Mouse (Mus musculus): ENCODE data around the gene Col6a6. TPM values are rescaled to one million over a fixed set of nuclear protein-coding genes. Genes with fewer than 3 reads are reported as not detected.

Gene Col6a6
- polyA plus RNA-seq, 1 experiment, result 0.38 TPM

- no peak for TF ChIP-seq CTCF (IDR thresholded peaks at IDR 0.05; ENCODE audit: borderline replicate concordance, extremely low read depth, insufficient read depth, insufficient read length)
- no peak for TF ChIP-seq POLR2A (IDR thresholded peaks at IDR 0.05; ENCODE audit: borderline replicate concordance, extremely low read depth, insufficient read depth, insufficient read length, poor library complexity, severe bottlenecking)
- peak; percentile 81 for DNase-seq (ENCODE audit: low read depth)
Observed at GRCm38 (mm10) chr9:105796137-105796536, 31.8 kb downstream of the Col6a6 start.

GRCm38 (mm10) chr9:105794965-105795364 is 33.0 kb downstream of the Col6a6 start:
- no peak for TF ChIP-seq CTCF (IDR thresholded peaks at IDR 0.05; ENCODE audit: borderline replicate concordance, extremely low read depth, insufficient read depth, insufficient read length)
- TF ChIP-seq POLR2A (IDR thresholded peaks at IDR 0.05; ENCODE audit: borderline replicate concordance, extremely low read depth, insufficient read depth, insufficient read length, poor library complexity, severe bottlenecking), result no peak
- DNase-seq (ENCODE audit: low read depth), result peak; percentile 45

- no peak for TF ChIP-seq POLR2A (IDR thresholded peaks at IDR 0.05; ENCODE audit: borderline replicate concordance, extremely low read depth, insufficient read depth, insufficient read length, poor library complexity, severe bottlenecking)
- no peak for TF ChIP-seq CTCF (IDR thresholded peaks at IDR 0.05; ENCODE audit: borderline replicate concordance, extremely low read depth, insufficient read depth, insufficient read length)
- DNase-seq (ENCODE audit: low read depth), result no peak
Observed at GRCm38 (mm10) chr9:105791810-105792209, 36.1 kb downstream of the Col6a6 start.

- TF ChIP-seq POLR2A (IDR thresholded peaks at IDR 0.05; ENCODE audit: borderline replicate concordance, extremely low read depth, insufficient read depth, insufficient read length, poor library complexity, severe bottlenecking) (no peak), CTCF (IDR thresholded peaks at IDR 0.05; ENCODE audit: borderline replicate concordance, extremely low read depth, insufficient read depth, insufficient read length) (no peak)
Observed at GRCm38 (mm10) chr9:105788203-105788602, 39.8 kb downstream of the Col6a6 start.

GRCm38 (mm10) chr9:105787800-105788199 is 40.2 kb downstream of the Col6a6 start:
- DNase-seq (ENCODE audit: low read depth), result no peak
- TF ChIP-seq POLR2A (IDR thresholded peaks at IDR 0.05; ENCODE audit: borderline replicate concordance, extremely low read depth, insufficient read depth, insufficient read length, poor library complexity, severe bottlenecking), result no peak
- TF ChIP-seq CTCF (IDR thresholded peaks at IDR 0.05; ENCODE audit: borderline replicate concordance, extremely low read depth, insufficient read depth, insufficient read length), result no peak

More at GRCm38 (mm10) chr9:105788203-105788602, 39.8 kb downstream of the Col6a6 start:
- no peak for DNase-seq (ENCODE audit: low read depth)

DNA sequence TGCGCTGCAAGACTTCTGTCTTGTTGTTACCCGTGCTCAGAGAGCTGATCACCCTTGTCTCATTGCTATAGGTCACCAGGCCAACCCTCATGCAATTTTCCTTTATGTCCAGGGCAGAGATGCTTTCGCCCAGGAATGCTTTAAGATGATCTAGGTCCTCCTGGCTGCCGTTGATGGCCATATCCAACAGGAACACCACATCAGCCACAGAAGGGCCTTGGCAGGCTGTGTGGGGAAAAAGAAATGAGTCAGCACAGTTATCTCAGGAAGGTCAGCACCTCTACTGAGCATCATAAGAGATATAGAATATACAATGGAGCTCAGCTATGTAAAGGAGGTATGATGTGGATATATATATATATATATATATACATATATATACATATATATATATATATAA is 43.9 kb downstream of the Col6a6 start:
- no peak for TF ChIP-seq CTCF (IDR thresholded peaks at IDR 0.05; ENCODE audit: borderline replicate concordance, extremely low read depth, insufficient read depth, insufficient read length)
- no peak for TF ChIP-seq POLR2A (IDR thresholded peaks at IDR 0.05; ENCODE audit: borderline replicate concordance, extremely low read depth, insufficient read depth, insufficient read length, poor library complexity, severe bottlenecking)
- no peak for DNase-seq (ENCODE audit: low read depth)

- TF ChIP-seq POLR2A (IDR thresholded peaks at IDR 0.05; ENCODE audit: borderline replicate concordance, extremely low read depth, insufficient read depth, insufficient read length, poor library complexity, severe bottlenecking) (no peak), CTCF (IDR thresholded peaks at IDR 0.05; ENCODE audit: borderline replicate concordance, extremely low read depth, insufficient read depth, insufficient read length) (no peak)
- DNase-seq (ENCODE audit: low read depth), result no peak
Observed at GRCm38 (mm10) chr9:105780696-105781095, 47.3 kb downstream of the Col6a6 start.

DNA sequence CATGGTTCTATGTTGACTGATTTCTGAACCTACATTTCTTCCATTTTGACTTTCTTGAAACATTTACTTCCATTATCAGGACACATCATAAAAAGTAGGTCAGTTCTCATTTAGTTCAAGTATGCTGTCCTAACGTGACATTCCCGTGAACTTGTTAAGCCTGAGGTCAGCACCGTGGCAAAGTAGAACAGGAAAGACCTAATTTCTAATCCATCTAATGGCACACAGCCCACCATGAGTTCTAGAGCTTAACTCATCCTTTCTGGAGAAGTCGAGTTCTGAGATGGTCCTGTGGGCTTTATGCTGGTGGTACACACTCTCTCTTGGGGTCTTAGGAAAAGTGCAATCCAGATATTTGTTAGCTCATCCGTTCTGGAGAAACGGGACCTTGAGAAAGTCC is 49.2 kb downstream of the Col6a6 start:
- TF ChIP-seq CTCF (IDR thresholded peaks at IDR 0.05; ENCODE audit: borderline replicate concordance, extremely low read depth, insufficient read depth, insufficient read length) (no peak), POLR2A (IDR thresholded peaks at IDR 0.05; ENCODE audit: borderline replicate concordance, extremely low read depth, insufficient read depth, insufficient read length, poor library complexity, severe bottlenecking) (no peak)
- no peak for DNase-seq (ENCODE audit: low read depth)

DNA sequence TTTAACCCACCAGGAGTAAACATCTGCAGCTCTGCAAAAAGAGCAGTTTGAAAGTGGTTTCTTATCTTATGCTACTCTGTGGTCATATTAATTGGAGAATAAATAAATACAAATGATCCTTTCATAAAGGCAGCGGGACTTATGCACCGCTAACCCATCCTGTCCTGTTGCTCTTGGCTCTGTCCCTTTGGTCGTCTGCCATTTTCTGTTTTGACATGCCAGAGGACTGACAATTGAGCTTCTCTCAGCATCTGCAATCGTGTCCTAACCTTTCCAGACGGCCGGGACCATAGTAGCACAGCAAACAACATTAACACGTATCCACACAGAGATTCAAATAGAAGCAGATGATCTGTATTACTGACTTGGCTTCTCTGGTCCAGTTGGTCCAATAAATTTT is 53.1 kb downstream of the Col6a6 start:
- TF ChIP-seq POLR2A (IDR thresholded peaks at IDR 0.05; ENCODE audit: borderline replicate concordance, extremely low read depth, insufficient read depth, insufficient read length, poor library complexity, severe bottlenecking) (no peak), CTCF (IDR thresholded peaks at IDR 0.05; ENCODE audit: borderline replicate concordance, extremely low read depth, insufficient read depth, insufficient read length) (no peak)

DNA sequence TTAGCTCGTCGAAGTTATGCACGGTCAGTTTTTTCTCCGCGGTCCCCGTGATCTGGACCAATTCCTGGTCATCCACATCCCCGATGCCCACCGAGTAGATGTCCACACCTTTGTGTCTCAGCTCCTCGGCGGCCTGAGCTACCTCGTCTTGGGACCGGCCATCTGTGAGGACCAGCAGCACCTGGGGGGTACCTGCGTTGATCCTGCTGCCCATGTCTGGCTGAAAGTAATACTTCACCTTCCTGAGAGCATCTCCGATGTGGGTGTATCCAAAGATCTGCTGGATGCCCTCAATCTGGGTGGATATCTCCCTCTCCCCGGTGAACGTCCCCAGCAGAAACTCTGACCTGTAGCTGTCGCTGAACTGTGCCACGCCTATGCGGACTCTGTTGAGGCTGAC is 53.6 kb downstream of the Col6a6 start:
- TF ChIP-seq POLR2A (IDR thresholded peaks at IDR 0.05; ENCODE audit: borderline replicate concordance, extremely low read depth, insufficient read depth, insufficient read length, poor library complexity, severe bottlenecking), result no peak
- TF ChIP-seq CTCF (IDR thresholded peaks at IDR 0.05; ENCODE audit: borderline replicate concordance, extremely low read depth, insufficient read depth, insufficient read length), result no peak
- DNase-seq (ENCODE audit: low read depth), result no peak

More for the DNA sequence above, 53.1 kb downstream of the Col6a6 start:
- DNase-seq (ENCODE audit: low read depth), result peak; percentile 50

DNA sequence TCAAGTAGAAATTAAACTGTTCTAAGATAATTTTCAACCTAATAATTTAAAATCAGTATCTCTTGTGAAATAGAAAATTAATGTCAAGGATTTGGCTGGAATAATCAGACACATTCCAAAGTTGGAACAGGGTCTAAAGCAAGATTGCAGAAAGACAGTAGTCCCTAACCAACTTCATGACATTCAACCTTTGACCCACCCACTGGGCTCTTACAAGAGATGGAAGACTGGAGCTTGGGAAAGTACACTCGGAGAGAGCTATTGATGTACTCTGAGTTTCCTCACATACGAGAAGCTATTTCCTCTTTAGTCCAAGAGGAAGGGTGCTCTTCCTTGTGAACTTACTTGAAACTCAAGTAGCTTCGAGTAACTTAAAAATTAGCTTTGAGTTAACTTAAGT is 56.6 kb downstream of the Col6a6 start:
- TF ChIP-seq POLR2A (IDR thresholded peaks at IDR 0.05; ENCODE audit: borderline replicate concordance, extremely low read depth, insufficient read depth, insufficient read length, poor library complexity, severe bottlenecking) (no peak), CTCF (IDR thresholded peaks at IDR 0.05; ENCODE audit: borderline replicate concordance, extremely low read depth, insufficient read depth, insufficient read length) (no peak)
- no peak for DNase-seq (ENCODE audit: low read depth)

DNA sequence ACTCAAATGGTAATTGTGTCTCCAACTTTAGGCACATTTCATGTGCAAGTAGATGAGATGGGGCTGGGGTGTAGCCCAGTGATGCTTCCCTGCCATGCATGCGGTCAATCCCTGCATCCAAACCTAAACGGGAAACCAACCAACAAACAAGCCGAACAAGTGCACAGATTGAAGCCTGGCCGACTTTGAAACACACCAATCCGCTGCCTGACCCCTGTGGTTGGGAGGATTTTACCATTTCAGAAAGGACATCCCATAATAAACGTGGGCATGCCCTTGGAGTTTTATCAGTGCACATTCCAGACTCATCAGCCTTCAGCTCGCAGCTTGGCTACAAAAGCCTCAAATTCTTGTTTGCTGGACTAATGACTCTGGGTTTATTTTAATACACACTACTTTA is 57.3 kb downstream of the Col6a6 start:
- DNase-seq (ENCODE audit: low read depth), result peak; percentile 15
- TF ChIP-seq CTCF (IDR thresholded peaks at IDR 0.05; ENCODE audit: borderline replicate concordance, extremely low read depth, insufficient read depth, insufficient read length), result no peak
- TF ChIP-seq POLR2A (IDR thresholded peaks at IDR 0.05; ENCODE audit: borderline replicate concordance, extremely low read depth, insufficient read depth, insufficient read length, poor library complexity, severe bottlenecking), result no peak

Measured in brain, embryonic 14.5 days (tissue).